8 mouse cellular contexts compared by ENCODE assay signal in the genomic region with DNA sequence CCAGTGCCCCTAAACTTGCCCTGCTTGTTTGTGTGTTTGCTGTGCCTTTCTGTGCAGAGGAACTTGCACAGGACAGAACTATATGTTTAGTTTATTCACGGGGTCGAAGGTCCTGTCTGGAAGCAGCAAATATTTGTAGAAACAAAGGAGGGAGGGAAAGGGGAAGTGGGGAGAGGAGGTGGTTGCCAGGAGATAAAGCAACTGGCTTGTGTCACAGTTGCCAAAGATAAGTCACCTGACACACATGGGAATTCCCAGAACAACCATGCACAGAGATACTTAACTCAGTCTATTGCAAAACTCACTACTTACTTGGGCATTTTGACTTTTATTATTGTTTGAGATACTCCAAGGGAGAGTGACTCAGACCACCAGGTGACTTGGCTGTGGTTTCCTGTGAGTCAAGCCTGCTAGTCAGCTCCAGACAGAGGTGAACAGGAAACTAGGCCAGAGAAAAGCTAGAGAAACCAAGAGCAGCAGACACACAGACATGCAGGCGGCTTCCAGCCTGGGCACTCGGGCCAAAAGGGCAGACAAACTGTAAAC.
DNase-seq lines count a peak whose midpoint lies in the region; ATAC-seq and TF ChIP-seq lines count a peak whose summit lies in the region.

No protein-coding gene starts in this region.

- peak overlapping the region; percentile 43 for H3K27ac ChIP-seq in embryonic fibroblast, embryonic 13.5 days (ENCODE audit: insufficient read depth, low read length)
- peak overlapping the region; percentile 80 for H3K27ac ChIP-seq in lung, embryonic 16.5 days (ENCODE audit: low read length)
- no peak overlapping the region for H3K27ac ChIP-seq in midbrain, embryonic 14.5 days (replicated peaks; ENCODE audit: low read depth, low read length)

- no peaks in the 10 kb centered on the region for H3K9me3 ChIP-seq in lung, embryonic 16.5 days (ENCODE audit: control insufficient read depth, low read length)
- no peaks in the 10 kb centered on the region for H3K9me3 ChIP-seq in midbrain, embryonic 14.5 days (ENCODE audit: control insufficient read depth, low read length)

- TF ChIP-seq POLR2A in embryonic fibroblast, embryonic 13.5 days (IDR thresholded peaks at IDR 0.05; ENCODE audit: low read depth, low read length) = no peak

- peaks cover 13% of the 10 kb centered on the region; the same call in 1 of the 2 replicates for H3K4me1 ChIP-seq in embryonic fibroblast, embryonic 13.5 days (ENCODE audit: control insufficient read depth, insufficient read depth, low read length)
- H3K4me1 ChIP-seq in lung, embryonic 16.5 days (replicated peaks; ENCODE audit: control insufficient read depth, insufficient read depth, low read length) = peaks cover 27% of the 10 kb centered on the region
- no peaks in the 10 kb centered on the region for H3K4me1 ChIP-seq in midbrain, embryonic 14.5 days (ENCODE audit: control insufficient read depth, insufficient read depth, low read length)

- DNase-seq in spleen, postnatal 36 days (ENCODE audit: low spot score in 2 of 2) = peak; percentile 24 to 26
- DNase-seq in spleen, postnatal 10 days (ENCODE audit: low spot score in 2 of 2) = no peak
- peak; percentile 49 for DNase-seq in kidney, adult 18-20 months
- peak; percentile 45 for DNase-seq in thymus, postnatal 25 days
- no peak for DNase-seq in midbrain, embryonic 14.5 days
- DNase-seq in embryo, embryonic 10.5 days (ENCODE audit: low spot score) = no peak

- TF ChIP-seq CTCF in embryonic fibroblast, embryonic 13.5 days (IDR thresholded peaks at IDR 0.05; ENCODE audit: borderline replicate concordance, insufficient read depth, low read length) = no peak

- H3K36me3 ChIP-seq in lung, embryonic 16.5 days (ENCODE audit: control insufficient read depth, insufficient read depth, low read length) = no peaks in the 10 kb centered on the region
- no peaks in the 10 kb centered on the region for H3K36me3 ChIP-seq in midbrain, embryonic 14.5 days (ENCODE audit: control insufficient read depth, insufficient read depth, low read length)

- H3K4me2 ChIP-seq in lung, embryonic 16.5 days (ENCODE audit: low read depth, low read length) = no peak overlapping the region
- no peak overlapping the region for H3K4me2 ChIP-seq in midbrain, embryonic 14.5 days (ENCODE audit: low read length)

- ATAC-seq in lung, embryonic 16.5 days (ENCODE audit: low read depth) = peak; percentile 61
- no peak for ATAC-seq in midbrain, embryonic 14.5 days (ENCODE audit: low FRiP score, low TSS enrichment)

- H3K27me3 ChIP-seq in lung, embryonic 16.5 days (ENCODE audit: control insufficient read depth, insufficient read depth, low read depth, low read length) = no peaks in the 10 kb centered on the region
- no peaks in the 10 kb centered on the region for H3K27me3 ChIP-seq in midbrain, embryonic 14.5 days (ENCODE audit: control insufficient read depth, insufficient read depth, low read length)

- WGBS in lung, embryonic 16.5 days = 19% methylated on average over 4 of the region's 4 CpGs
- 76% methylated on average over 4 of the region's 4 CpGs for WGBS in midbrain, embryonic 14.5 days

- no peak overlapping the region for H3K9ac ChIP-seq in lung, embryonic 16.5 days (ENCODE audit: low read length)
- H3K9ac ChIP-seq in midbrain, embryonic 14.5 days (replicated peaks; ENCODE audit: low read length) = no peak overlapping the region

- no peak overlapping the region for H3K4me3 ChIP-seq in embryonic fibroblast, embryonic 13.5 days (ENCODE audit: insufficient read depth, low read length)
- H3K4me3 ChIP-seq in lung, embryonic 16.5 days (ENCODE audit: low read length) = no peak overlapping the region
- no peak overlapping the region for H3K4me3 ChIP-seq in midbrain, embryonic 14.5 days (replicated peaks; ENCODE audit: low read depth, low read length)

Comparison
In these comparisons a context has a peak if more than half of its experiments do, and no peak if none do; other contexts are left out.
1. DNase-seq: peak in spleen, postnatal 36 days (2 of 2), kidney, adult 18-20 months (single experiment) and thymus, postnatal 25 days (single experiment); none in spleen, postnatal 10 days (0 of 2), midbrain, embryonic 14.5 days (single experiment) and embryo, embryonic 10.5 days (single experiment).